Mouse (Mus musculus) megakaryocyte progenitor cell, adult 5-6 weeks (primary cell): ENCODE measurements at regions not wholly inside any gene's neighbourhood (a gene's known extent, or its start where the extent isn't known, plus 50 kb on each side); places are given as distances from the start of the nearest gene placed in this dataset.

Experiments used
- ATAC-seq: replicated peaks from 2 replicates; pipeline ENCODE4 v1.8.0; 2016; ENCODE audit warnings: mild to moderate bottlenecking, moderate TSS enrichment, inconsistent platforms; ENCODE audit not compliant: poor library complexity

DNA sequence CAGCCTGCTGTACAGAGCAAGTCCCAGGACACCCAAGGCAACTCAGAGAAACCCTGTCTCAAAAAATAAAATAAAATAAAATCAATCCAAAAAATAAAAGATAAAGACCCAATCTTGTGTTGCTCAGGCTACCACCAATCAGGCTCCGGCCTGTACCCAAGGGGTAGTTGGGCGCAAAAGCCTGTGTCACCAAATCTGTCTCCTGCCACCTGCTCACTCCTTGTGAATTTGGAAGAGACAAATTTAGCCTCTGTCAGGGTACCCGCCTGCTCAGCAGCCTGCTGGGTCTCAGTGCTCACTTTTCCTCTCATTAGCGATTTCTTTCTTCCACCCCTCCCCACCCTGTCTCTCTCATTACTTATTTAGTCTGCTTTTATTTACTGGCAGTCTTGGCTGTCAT, 54.6 kb downstream of the Sox4 start:
- ATAC-seq: no peak

- 0 out of 2 replicates have a peak, but pooled peaks have one; percentile 17 for ATAC-seq
Measured at GRCm38 (mm10) chr13:28892896-28893295, 60.6 kb downstream of the Sox4 start.

DNA sequence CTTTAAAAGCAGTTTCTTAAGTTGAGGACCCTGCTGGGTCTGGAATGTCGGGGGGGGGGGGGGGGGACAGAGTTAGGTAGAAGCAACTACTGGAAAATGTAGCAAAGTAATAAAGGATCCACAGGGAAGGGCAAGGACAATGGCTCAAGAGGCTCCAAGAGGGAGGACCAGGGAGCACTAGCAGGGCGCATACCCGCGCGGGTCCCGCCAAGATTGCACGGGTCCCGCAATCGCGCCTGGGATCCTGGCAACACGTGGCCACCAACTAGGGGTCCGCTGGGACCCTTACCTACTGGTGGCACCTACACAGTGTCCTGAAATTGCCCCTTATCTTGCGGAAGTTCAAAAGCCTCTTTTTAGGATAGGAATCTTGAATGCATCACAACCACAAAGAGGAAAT, 66.4 kb downstream of the Sox4 start:
- ATAC-seq: no peak

- ATAC-seq: peak; percentile 30; the same call in 1 of the 2 replicates
Measured at GRCm38 (mm10) chr13:28886691-28887090, 66.8 kb downstream of the Sox4 start.

DNA sequence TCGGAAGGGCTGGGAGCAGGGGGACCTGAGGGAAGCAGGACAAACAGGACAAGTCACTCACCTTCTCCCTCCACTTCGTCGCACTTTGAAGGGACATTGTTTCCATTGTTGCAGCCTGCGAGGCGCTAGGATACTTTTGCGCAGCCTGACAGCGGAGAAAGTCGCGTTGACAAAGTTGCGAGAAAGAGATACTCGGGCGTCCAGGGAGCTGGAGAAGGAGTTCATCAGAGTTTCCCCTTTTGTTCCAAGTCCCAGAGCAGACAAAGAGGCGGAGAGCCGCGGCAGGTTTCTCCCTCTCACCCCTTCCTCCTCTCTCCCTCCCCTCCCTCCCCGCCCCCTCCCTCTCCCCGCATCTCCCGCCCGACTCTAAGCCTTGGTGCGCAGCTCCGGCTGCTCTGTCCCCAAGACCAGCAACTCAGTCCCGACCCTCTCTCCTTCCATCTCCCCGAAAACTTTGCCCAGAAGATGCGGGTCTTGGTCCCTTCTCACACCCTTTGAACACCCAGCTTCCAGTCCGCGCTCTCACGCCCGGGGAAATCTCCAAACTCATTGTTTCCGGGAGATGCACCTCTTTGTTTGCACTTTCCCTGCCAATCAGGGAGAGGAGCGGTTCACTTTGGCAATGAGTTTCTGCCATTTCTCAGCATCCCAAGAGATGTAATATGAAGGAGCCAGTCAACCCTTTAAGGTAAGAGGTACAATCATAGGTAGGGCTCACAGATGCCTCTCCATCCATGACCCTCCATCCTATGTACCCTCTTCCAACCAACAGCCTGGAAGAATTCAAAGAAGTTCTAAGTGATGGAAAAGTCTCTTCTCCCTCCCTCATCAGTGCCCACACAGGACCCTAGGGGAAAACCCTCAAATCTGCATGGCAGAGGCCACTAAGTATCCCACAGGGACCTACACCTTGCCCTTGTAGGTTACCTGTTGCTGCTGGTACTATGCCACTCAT, 68.2 kb downstream of the Sox4 start:
- peak; percentile 22 for ATAC-seq

DNA sequence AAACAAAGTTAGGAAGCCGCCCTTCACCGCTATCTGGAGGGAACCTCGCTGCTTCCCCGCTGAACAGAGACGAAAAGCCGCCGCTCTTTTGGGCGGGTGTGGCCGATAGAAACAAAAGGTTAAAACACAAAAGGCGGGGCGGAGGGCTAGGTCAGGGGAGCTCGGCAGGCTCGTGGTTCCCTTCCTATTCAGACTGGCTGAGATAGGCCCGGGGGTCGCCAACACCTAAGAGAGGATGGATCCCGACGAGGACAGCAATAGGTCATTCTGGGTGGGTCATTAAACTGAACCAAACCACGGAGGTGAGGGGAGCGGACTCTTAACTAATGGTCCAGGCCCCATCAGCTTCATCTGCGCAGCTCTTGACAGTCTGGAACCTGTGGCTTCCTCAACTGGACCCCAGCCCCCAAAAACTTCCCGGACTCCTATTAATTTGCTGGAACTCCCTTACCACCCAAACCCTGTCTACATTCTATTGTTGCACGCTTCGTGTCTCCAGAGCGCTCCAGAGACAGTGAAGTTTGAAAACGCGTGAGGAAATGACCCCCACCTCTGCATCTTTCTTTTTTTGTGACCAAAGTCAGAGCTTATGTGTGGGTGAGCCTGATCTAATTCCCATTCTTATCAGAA, 69.2 kb downstream of the Sox4 start:
- ATAC-seq: peak; percentile 40

GRCm38 (mm10) chr13:28883398-28883797, 70.1 kb downstream of the Sox4 start:
- ATAC-seq: no peak

DNA sequence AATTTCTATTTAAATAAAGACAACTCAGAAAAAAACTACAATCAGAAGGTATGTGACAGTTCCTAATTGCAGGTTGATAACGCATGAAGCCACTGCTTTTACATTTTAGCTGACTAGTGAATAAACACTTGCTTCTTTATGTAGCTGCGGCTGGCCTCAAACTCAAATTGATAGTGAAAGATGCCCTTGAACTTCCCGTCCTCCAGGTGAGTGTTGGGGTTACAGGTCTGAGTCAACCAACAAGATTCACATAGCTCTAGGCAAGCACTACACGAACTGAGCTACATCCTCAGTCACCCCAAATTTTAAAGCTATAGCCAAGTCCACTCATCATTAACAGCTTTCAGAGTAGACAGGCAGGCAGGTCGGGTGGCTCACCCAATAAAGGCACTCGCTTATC, 72.6 kb downstream of the Sox4 start:
- no peak for ATAC-seq

DNA sequence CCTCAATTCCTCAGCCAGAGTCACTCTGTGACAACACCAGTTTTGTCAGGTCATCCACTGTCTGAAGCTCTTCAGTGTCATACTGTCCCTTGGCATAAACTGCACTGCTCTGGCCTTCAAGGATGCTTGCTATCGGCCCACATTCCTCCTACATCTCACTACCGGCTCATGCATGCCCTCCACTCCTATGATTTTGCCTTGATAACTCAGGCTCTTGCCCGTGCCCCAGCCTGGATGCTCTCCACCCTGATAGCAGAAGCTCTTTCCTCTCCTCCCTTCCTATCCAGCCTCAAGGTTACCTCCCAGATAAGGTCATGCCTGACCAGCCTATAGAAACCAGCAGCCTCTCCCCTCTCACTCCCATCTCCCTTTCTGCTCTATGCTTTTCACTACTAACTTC, 74.8 kb downstream of the Sox4 start:
- ATAC-seq: peak; percentile 43

DNA sequence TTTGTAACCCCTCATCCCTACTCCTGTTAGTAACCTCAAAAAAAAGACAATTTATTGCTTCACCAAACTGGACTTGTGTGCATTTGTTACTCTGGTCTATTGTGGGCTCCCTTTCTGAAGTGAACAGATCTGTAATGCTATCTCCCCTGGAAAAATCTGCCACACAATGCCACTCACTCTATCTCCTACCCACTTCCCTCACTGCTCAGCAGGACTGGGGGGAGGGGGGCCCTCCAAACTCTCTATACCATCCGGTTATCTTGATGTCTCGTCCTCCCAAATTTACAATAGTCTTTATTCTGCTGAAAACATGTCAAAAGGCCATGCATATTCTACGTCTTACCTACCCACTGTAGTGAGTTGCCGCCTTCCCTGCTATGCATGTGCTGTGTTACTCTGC, 76.7 kb downstream of the Sox4 start:
- ATAC-seq: peak; percentile 56

DNA sequence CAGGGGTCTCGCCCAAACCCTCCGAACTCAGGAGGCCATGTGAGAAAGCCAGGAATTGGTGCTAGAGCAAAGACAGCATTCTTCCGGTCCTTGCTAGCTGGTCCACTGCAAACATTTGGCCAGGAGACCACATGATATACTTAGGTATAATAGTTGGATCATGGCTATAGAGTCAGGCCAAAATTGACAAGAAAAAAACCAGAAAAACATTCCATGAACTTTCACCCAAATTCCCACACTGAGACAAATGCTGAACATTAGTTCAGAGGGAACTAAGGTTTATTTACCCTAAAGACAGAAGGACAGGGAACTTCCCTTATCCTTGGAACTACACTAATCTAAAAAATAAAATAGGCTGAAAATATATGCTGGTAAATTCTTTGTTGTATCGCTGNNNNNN, 82.8 kb downstream of the Sox4 start:
- no peak for ATAC-seq

DNA sequence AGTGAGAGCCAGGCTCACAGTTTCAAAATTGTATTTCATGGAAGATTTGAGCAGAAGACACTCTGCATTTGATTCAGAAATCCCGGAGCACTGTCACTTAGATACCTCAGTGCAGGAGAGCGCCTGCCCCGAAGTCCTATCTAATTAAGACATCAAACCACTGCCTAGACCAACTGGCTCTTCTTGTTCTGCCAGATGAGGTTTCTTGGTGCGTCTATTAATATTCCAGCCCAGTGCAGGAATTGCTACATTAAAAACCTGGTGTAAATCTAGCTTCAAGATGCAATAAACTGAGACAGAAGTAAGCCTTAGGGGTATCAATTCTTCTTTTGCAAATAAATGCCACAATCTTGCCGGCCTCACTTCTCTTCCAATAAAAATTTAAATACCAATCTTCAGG, 86.3 kb downstream of the Sox4 start:
- ATAC-seq: no peak

- ATAC-seq: no peak
Measured at GRCm38 (mm10) chr13:28866686-28867085, 86.8 kb downstream of the Sox4 start.

DNA sequence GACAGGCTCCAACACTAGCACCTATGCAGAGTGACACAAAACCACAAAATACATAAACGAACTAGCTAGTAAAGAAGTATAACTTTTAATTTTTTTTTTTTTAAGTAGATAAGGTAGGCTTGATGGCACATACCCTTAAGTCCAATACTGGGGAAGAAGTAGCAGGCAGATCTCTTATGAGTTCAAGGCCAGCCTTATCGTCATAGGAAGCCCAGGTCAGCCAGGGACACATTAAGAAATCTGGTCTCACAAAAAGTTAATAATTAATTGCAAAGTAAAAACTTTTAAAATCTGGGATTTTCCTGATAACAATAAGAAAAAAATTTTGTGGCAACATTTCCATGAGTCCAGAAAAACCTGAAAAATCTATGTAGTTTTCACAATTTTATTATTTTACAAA, 92.9 kb downstream of the Sox4 start:
- ATAC-seq: no peak

GRCm38 (mm10) chr13:28859829-28860427, 93.6 kb downstream of the Sox4 start:
- no peak for ATAC-seq

DNA sequence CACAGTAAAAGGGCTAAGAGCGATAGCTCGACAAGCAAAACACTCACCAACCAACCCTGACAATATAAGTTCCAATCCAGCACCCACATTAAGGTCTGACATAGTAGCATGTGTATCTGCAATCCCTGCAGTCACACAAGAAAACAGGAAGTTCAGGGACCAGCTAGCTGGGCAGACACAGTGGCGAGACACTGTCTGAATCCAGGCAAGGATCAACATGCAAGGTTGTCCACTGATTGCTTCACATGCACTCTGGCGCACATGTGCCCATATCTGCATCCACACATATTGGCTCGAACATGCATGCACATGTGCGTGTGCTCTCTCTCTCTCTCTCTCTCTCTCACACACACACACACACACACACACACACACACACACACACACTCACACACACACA, 95.5 kb downstream of the Sox4 start:
- peak; percentile 89 for ATAC-seq

- no peak for ATAC-seq
Measured at GRCm38 (mm10) chr13:28857201-28857600, 96.3 kb downstream of the Sox4 start.

DNA sequence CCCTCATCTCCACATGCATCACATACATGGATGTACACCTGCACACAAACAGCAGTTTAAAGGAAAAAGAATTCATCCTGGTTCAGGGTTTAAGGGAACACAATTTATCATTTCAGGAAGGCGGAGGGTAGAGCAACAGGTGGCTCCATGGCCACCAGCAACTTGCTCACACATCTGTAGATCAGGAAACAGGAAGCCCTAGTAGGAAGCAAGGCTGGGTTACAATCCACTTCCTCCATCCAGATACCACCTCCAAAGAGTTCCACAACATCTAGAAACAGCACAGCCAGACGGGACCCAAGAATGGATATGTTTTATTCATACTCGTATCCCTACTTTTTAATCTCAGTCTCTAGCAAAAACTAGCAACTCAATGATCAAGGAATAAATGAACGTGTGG, 97.0 kb downstream of the Sox4 start:
- ATAC-seq: peak; percentile 72

GRCm38 (mm10) chr13:28854247-28854646, 99.3 kb downstream of the Sox4 start:
- no peak for ATAC-seq

DNA sequence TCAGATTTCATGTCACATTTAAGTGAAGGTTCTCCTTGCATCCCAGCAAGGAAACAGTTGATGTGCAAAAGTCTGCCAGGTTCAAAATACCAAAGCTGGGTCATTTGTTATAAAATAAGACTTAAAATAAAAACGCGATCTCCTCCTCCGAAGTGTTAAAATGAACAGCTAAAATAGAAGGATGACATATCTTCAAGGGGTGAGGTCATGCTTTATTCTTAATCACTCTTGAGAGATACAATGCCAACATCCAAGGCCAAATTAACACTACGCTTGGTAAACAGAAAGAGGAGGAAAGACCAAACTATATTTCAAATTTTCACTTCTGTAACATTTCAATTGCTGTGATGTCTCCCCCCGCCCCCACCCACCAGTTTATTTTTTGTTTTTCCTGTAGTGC, 105.2 kb downstream of the Sox4 start:
- ATAC-seq: no peak

- ATAC-seq: no peak
Measured at GRCm38 (mm10) chr13:28847478-28847877, 106.0 kb downstream of the Sox4 start.

DNA sequence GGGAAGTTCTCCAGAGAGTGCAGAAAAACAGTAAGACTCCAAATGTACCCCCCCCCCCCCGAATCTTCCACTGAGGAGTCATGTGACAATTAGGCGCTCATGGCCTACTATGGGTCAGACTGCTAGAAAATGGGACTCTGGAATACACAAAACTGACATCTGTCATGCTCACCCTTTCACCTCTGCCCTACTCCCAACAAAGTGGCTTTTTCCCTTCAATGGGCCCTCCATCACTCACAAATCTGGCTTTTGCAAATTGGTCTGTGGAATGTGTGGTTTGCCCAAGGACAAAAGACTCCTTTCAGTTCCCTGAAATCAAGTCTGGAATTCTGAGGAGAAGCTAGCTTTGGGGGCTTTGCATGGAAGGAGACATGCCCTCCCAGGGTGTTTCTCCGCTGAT, 109.0 kb downstream of the Sox4 start:
- no peak for ATAC-seq
